Mouse (Mus musculus) CH12F3 (cell line): ENCODE measurements around the gene Ugt1a6b.
"Not testable (repeated sequence)": the region's sequence is repeated elsewhere in the genome, so short reads cannot be mapped to it uniquely, and the experiment has no call there.

Experiments
- in situ Hi-C: fragments of 300-500 bp; cut with MboI; formaldehyde crosslinking; loops from 2 replicates; pipeline ENCODE4 v1.14.3; 2020; ENCODE audit warnings: low sequenced_read_pairs

Ugt1a6b gene

DNA sequence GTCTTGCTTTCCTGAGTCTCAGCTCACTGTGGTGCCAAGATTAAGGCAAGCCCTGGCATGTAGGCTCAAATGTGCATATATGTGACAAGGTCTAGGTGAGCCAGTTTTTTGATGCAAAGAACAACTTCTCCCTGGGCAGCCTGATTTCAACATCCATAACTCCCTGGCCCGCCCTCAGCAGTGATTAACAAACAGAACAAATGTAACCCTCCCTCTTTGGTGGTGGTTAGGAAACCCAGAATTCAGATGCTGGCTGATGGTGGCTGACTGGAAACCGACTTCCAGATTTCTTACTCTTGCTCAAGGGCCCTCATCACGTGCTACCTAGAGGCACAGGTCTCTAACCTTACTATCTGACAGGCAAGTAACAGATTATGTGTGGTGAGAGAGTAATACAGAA lies at the start of gene Ugt1a6b:
Gene Ugt1a6b (plus strand): TSS at position 234 of the 400 bp plus-strand sequence.
- in situ Hi-C loops: not testable (repeated sequence)

- in situ Hi-C loops: no loop called here
These were observed 48.0 kb upstream of the Ugt1a6b start, which contains the start of gene Ugt1a10 for GRCm38 (mm10) chr1:88055088-88055487. Gene Ugt1a10, plus strand, starts transcription at chr1:88055388.

DNA sequence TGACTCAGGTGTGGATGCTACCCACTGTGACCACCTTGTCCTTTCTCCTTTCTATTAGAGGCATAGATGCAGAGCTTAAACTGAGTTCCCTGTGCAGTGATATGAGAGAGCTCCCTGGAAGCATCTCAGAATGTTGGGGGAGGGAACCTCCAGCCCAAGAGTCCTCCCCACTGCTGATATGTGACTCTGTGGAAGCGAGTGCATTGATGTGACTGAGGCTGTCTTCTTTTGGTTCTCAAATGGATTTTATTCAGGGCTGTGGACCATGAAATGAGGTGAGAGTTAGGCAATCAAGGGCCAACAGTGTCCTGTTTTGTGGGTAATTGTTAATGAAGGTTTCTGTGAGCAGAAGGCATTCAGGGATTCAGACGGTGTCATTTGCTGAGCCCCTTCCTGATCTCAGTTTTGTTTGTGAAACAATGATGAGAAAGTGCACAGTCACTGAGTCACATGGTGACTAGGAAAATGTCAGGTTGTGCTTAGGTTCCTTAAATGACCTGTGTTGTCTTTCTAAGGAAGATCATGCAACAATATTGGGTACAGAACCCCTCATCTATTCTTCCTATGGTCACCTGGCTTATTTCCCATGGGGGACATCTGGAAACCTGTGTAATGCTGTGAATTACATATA lies 36.5 kb upstream of the Ugt1a6b start:
- in situ Hi-C loops: not testable (repeated sequence)

DNA sequence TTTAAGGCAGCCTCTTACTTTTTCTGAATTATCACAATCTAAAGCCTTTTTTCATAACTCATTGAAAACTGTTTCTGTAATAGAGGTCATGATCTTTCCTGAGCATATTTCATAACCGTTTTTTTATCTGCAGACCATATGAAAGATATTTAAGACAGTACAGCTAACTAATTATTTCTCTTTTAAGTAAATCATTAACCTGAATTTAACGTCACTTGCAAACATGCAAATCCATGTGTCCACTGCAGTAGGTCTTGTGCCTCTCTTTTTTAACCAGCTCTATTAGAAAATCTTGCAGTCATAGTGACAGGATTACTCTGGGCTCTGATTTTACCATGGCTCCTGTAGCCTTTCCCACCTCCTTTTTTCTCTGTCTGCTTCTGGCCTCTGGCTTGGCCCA lies 32.6 kb upstream of the Ugt1a6b start, which contains the start of gene Ugt1a9:
Gene Ugt1a9 (plus strand): TSS at position 306 of the 400 bp plus-strand sequence.
- in situ Hi-C loops: no loop called here

GRCm38 (mm10) chr1:88070902-88071301 lies 32.1 kb upstream of the Ugt1a6b start:
- in situ Hi-C loops: no loop called here

DNA sequence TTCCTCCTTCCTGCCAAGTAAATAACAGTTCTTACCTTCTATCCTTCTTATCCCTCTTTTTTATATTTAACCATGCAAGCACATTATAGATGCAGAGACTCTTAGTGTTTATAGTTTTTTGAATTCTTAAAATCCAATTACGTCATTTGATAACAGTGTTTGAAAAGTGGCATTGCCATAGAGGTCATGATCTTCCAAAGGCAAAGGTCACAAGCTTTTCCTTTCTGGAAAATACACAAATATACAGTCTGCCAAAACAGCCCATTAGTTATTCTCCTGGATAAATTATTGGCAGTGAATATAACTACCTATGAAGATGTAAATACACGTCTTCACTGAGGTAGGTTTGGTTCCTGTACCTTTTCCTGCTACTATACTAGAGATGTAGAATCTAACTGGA lies 28.6 kb upstream of the Ugt1a6b start:
- in situ Hi-C loops: no loop called here

DNA sequence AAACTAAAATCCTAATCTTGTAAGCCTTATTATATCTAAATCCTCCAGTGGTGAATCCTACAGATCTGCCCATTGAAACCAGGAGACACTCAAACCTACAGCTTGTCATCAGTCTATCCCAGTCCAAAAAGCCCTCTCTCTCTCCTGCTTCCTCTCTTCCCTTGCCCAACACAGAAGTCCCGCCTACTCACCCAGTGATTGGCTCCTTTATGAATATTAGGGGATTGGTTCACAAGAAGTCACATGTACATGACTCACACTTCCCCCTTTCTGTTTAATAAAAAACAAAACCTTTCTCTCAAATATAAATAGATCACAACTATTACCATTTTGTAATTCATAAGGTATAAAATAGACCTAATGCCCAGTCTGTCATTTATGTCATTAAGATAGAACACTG lies 25.9 kb upstream of the Ugt1a6b start:
- in situ Hi-C loops: no loop called here

- in situ Hi-C loops: no loop called here
These were observed 21.4 kb upstream of the Ugt1a6b start for GRCm38 (mm10) chr1:88081670-88082069.

DNA sequence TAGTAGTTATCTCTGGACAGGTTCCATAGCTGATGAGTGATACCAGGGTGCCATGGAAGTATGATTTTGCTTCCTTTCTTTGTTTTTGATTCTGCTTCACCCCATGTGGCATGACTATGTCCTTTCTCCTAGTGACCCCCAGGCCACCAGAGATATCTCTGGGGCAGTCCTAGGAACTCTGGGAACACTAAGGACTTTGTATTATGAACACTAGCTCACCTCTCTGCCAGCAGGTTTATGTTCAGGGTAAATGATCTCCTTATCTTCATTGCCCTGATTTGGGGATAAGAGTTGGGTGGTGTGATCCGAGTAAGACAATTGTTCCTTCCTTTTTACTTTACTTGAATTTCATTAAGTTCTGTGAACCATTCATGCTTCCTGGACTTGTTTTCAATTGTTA lies 16.9 kb upstream of the Ugt1a6b start:
- in situ Hi-C loops: no loop called here

DNA sequence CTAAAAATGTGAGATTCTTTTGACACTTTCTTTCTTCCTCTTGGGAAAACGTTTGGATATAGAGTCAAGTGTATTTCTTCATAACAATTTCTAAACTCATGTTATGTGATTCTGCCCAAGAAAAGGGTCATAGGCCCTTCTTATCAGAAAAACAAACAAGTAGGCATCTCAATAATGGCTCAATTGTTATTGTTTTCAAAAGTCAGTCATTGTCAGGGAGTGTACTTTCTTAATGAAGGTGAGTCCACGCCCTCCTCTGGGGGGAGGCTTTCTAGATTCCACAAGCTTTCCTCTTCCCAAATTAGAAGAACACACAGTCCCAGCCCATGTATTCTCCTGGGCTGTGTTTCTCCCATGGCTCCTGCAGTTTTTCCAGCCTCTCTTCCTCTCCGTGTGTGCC lies 15.5 kb upstream of the Ugt1a6b start, which contains the start of gene Ugt1a8:
Gene Ugt1a8 (plus strand): TSS at position 301 of the 400 bp plus-strand sequence.
- in situ Hi-C loops: no loop called here

DNA sequence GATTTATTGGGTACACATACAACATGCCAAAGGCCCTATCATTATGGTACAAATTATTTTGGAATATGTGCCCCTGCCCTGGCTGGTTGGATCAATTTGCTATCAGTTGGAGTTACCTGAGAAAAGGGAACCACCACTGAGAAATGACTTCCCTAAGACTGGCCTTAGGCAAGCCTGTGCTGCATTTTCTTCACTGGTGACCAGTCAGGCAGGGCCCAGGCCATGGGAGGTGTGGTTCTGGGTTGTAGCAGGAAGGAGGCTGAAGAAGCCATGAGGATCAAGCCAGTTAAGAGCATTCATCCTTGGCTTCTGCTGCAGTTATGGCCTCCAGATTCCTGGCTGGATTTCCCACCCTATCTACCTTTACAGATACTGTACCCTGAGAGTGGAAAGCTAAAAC lies 10.7 kb upstream of the Ugt1a6b start:
- in situ Hi-C loops: no loop called here

- in situ Hi-C loops: not testable (repeated sequence)
These were observed 8.8 kb upstream of the Ugt1a6b start for GRCm38 (mm10) chr1:88094270-88094676.

DNA sequence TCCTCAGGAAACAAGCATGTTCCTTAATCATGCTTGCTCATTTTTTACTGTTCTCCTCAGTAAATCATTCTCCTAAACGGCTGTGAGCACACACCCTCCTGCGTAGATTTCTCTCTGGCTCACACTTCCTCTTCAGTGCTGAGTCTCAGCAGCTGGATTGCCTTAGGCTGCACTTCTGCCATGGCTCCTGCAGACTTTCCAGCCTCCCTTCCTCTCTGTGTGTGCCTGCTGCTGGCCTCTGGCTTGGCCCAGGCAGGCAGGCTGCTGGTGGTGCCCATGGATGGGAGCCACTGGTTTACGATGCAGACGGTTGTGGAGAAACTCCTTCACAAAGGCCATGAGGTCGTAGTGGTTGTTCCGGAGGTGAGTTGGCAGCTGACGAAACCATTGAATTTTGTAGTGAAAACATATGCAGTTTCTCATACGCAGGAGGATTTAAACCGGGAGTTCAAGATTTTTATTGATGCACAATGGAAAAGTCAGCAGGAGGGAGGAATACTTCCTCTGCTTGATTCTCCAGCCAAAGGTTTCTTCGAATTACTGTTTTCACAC lies 8.0 kb upstream of the Ugt1a6b start, which contains the start of gene Ugt1a7c:
Gene Ugt1a7c (plus strand): TSS at position 122 of the 552 bp plus-strand sequence.
- in situ Hi-C loops: no loop called here

- in situ Hi-C loops: not testable (repeated sequence)
These were observed 4.5 kb upstream of the Ugt1a6b start for GRCm38 (mm10) chr1:88098546-88098945.

GRCm38 (mm10) chr1:88099691-88100090 lies 3.4 kb upstream of the Ugt1a6b start:
- in situ Hi-C loops: not testable (repeated sequence)

DNA sequence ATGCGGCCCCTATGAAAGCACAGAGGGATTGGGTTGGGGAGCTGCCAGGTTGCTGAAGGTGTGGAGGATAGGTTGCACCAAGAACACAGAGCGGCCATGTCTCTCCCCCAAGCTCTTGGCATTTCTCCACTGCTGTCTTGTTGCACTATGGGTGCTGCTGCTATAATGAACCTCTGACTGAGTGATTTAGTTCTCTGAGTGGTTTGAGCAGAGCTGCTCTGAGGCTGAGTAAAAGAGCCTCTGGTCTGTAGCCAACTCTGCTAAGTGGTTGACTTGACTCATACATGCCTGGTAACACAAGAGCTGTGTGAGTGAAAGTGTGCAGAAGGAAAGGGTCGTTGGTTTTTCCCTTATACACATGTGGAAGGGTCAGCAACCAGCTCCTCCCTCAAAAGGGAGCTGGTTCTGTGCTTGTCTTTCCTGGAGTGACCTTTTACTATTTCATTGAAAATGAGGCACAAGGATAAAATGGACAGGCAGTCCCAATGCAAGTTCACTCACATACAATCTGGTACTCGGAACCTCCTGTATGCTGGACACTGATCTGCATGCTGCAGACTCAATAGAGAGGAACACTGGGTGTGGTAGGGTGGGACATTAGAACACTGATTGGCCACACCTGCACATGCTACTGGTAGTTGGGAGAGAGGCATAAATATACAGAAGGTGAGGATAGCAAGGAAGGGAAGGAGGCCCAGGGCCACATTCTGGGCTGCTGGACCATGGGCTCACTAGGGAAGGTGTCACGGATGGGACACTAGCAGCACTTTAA lies 831 bp downstream of the Ugt1a6b start:
- in situ Hi-C loops: not testable (repeated sequence)

DNA sequence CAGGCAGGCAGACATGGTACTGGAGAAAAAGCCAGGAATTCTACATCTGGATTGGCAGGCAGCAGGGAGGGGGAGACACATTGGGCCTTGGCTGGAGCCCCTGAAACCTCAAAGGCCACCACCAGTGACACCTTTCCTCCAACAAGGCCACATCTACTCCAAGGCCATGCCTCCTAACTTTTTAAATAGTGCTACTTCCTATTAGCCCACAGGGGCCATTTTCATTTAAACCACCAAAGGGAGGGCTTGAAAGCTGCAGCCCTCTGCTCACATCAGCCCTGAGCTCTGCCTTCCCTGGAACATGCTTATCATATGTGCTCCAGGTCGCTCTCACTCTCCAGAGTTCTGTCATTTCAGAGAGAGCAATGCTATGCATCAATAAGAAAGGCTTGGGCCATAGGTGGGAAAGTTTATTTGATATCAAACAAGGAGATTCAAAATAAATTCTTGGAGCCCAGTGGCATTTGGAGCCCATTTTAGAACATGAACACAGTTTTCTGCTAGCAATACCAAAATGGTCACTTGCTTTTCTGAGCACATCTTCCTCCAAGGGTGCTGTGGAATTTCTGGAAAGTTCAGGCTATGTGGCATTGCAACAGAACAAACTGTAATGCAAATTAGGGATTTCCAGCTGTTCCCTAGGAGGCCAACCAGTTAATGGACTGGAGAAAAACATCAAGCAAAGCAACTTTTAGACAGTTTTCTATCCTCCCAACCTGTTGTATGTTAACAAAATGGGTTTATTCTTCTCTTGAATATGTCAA lies 1.8 kb downstream of the Ugt1a6b start:
- in situ Hi-C loops: no loop called here

GRCm38 (mm10) chr1:88105656-88106055 lies 2.6 kb downstream of the Ugt1a6b start:
- in situ Hi-C loops: no loop called here

DNA sequence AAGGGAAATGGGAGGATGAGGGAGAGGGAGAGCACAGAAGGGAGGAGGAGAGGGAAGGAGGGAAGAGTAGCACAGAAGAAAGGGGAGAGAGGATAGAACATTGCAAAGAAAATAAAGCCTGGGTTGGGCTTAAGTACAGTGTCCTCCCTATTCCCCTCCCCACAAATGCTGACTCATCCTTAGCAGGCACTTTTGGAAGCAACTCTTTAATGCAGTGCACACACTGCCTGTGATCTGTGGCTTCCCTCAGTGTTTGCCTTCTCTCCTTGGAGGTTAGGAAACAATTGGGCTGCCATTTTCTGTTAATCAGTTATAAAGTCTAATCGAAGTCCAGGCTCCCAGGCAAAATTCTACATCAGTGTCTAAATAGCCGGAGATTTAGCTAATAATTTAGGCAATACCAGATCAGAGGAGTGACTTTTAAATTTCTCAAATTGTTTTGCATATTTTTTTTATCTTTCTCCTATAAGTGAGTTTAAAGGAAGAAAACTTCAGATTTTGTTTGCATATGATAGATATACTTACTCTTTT lies 6.0 kb downstream of the Ugt1a6b start:
- in situ Hi-C loops: not testable (repeated sequence)

DNA sequence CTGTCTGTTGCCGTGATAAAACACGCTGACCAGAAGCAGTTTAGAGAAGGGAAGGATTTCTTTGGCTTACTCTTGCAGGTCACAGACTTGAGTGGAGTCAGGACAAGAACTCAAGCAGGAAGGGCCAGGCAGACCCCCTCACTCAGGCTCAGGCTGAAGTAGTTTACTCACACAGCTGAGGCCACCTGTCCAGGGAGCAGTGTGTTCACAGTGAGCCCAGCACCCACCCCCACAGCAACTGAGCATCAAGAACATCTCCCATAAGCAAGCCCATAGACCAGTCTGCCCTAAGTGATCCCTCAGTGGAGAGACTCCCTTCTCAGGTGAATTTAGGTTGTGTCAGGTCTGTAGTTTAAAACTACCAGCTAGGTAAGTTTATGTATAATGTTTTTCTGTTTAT lies 6.6 kb downstream of the Ugt1a6b start:
- in situ Hi-C loops: not testable (repeated sequence)

DNA sequence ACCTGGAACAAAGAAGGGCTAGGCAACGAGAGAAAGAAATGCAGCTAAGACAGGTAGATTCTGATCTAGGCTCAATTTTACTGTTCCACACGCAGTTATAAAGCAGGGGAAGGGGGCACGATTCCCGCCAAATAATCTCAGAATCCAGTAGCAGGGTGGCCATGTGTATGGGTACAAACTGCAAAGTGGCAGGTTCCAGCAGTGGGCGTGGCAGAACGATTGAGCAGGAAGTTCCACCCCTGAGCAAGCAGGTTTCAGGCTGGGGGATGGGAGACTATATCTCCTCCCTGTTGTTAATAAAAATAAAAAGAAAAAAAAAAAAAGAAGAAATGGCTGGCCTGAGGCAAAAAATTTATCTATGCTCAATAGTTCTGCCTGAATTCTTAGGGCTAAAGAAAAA lies 9.7 kb downstream of the Ugt1a6b start:
- in situ Hi-C loops: not testable (repeated sequence)
